Mouse (Mus musculus): Measurements from ENCODE around the gene Ppp1r8.

Ppp1r8 gene

GRCm38 (mm10) chr4:132807771-132808641 is 35.0 kb downstream of the Ppp1r8 start:
- in situ Hi-C loops (cut with MboI, MseI) = no loop called here

GRCm38 (mm10) chr4:132806620-132807191 is 36.3 kb downstream of the Ppp1r8 start:
- in situ Hi-C loops (cut with MboI, MseI) = no loop called here

GRCm38 (mm10) chr4:132805599-132806197 is 37.3 kb downstream of the Ppp1r8 start:
- in situ Hi-C loops (cut with MboI, MseI) = no loop called here

GRCm38 (mm10) chr4:132805146-132805545 is 37.8 kb downstream of the Ppp1r8 start:
- in situ Hi-C loops (cut with MboI, MseI) = no loop called here

GRCm38 (mm10) chr4:132804331-132804730 is 38.6 kb downstream of the Ppp1r8 start:
- in situ Hi-C loops (cut with MboI, MseI) = no loop called here

- in situ Hi-C loops (cut with MboI, MseI) = no loop called here
These were observed 39.1 kb downstream of the Ppp1r8 start for GRCm38 (mm10) chr4:132803876-132804275.

GRCm38 (mm10) chr4:132803212-132803611 is 39.8 kb downstream of the Ppp1r8 start:
- in situ Hi-C loops (cut with MboI, MseI) = no loop called here

- in situ Hi-C loops (cut with MboI, MseI) = no loop called here
These were observed 40.8 kb downstream of the Ppp1r8 start for GRCm38 (mm10) chr4:132802171-132802637.

GRCm38 (mm10) chr4:132801176-132802077 is 41.5 kb downstream of the Ppp1r8 start:
- in situ Hi-C loops (cut with MboI, MseI) = no loop called here

GRCm38 (mm10) chr4:132799845-132800244 is 43.1 kb downstream of the Ppp1r8 start:
- in situ Hi-C loops (cut with MboI, MseI) = loop anchor here in 1 of 2 experiments (25.0 kb wide), 1 partner anchor 1888 kb away; the partner anchor contains the start of gene Laptm5

- in situ Hi-C loops (cut with MboI, MseI) = loop anchor here in 1 of 2 experiments (25.0 kb wide), 1 partner anchor 1886 kb away; the partner anchor contains the start of gene Laptm5
These were observed 44.3 kb downstream of the Ppp1r8 start for GRCm38 (mm10) chr4:132798666-132799065.

- in situ Hi-C loops (cut with MboI, MseI) = loop anchor here in 1 of 2 experiments (25.0 kb wide), 1 partner anchor 1886 kb away; the partner anchor contains the start of gene Laptm5
These were observed 44.9 kb downstream of the Ppp1r8 start for GRCm38 (mm10) chr4:132798028-132798427.

GRCm38 (mm10) chr4:132797461-132797860 is 45.5 kb downstream of the Ppp1r8 start:
- in situ Hi-C loops (cut with MboI, MseI) = loop anchor here in 1 of 2 experiments (25.0 kb wide), 1 partner anchor 1885 kb away; the partner anchor contains the start of gene Laptm5

GRCm38 (mm10) chr4:132796196-132796886 is 46.6 kb downstream of the Ppp1r8 start, which contains the start of gene Themis2:
TSS of gene Themis2 (minus strand) at chr4:132796387.
- in situ Hi-C loops (cut with MboI, MseI) = loop anchor here in 1 of 2 experiments (25.0 kb wide), 1 partner anchor 1884 kb away; the partner anchor contains the start of gene Laptm5

- in situ Hi-C loops (cut with MboI, MseI) = loop anchor here in 1 of 2 experiments (25.0 kb wide), 1 partner anchor 1883 kb away; the partner anchor contains the start of gene Laptm5
These were observed 47.8 kb downstream of the Ppp1r8 start for GRCm38 (mm10) chr4:132795171-132795570.

- in situ Hi-C loops (cut with MboI, MseI) = loop anchor here in 1 of 2 experiments (25.0 kb wide), 1 partner anchor 1882 kb away; the partner anchor contains the start of gene Laptm5
These were observed 48.2 kb downstream of the Ppp1r8 start for GRCm38 (mm10) chr4:132794760-132795159.

- in situ Hi-C loops (cut with MboI, MseI) = loop anchor here in 1 of 2 experiments (25.0 kb wide), 1 partner anchor 1882 kb away; the partner anchor contains the start of gene Laptm5
These were observed 48.9 kb downstream of the Ppp1r8 start for GRCm38 (mm10) chr4:132794028-132794427.

- in situ Hi-C loops (cut with MboI, MseI) = loop anchor here in 1 of 2 experiments (25.0 kb wide), 1 partner anchor 1881 kb away; the partner anchor contains the start of gene Laptm5
These were observed 49.5 kb downstream of the Ppp1r8 start for GRCm38 (mm10) chr4:132793322-132794004.

GRCm38 (mm10) chr4:132789731-132790130 is 53.2 kb downstream of the Ppp1r8 start:
- in situ Hi-C loops (cut with MboI, MseI) = loop anchor here in 1 of 2 experiments (25.0 kb wide), 1 partner anchor 1877 kb away; the partner anchor contains the start of gene Laptm5

All from T-helper 17 cell (primary cell).